Mouse (Mus musculus) heart, embryonic 11.5 days (tissue): ENCODE measurements around the gene Ifi206. TPM values are rescaled to one million over a fixed set of nuclear protein-coding genes. Genes with fewer than 3 reads are reported as not detected.

Source experiments
- ATAC-seq: fragments of 200-750 bp; cut with Nextera tagmentation; replicated peaks from 2 replicates; pipeline ENCODE4 v1.8.0; 2017; ENCODE audit warnings: moderate library complexity; ENCODE audit not compliant: insufficient number of reproducible peaks, low FRiP score, low TSS enrichment
- H3K27ac ChIP-seq: fragments of 300-500 bp; sonication (generic); 2 replicates; pipeline ENCODE4 v1.5.1; 2014; ENCODE audit warnings: mild to moderate bottlenecking, low read depth, low read length
- H3K27me3 ChIP-seq: fragments of 300-500 bp; sonication (generic); 2 replicates; pipeline ENCODE4 v1.6.1; 2014; ENCODE audit warnings: mild to moderate bottlenecking, low read length, mixed read lengths; ENCODE audit not compliant: control insufficient read depth, insufficient read depth
- H3K36me3 ChIP-seq: fragments of 300-500 bp; sonication (generic); 2 replicates; pipeline ENCODE4 v1.6.1; 2014; ENCODE audit warnings: mild to moderate bottlenecking, low read length, moderate library complexity, mixed read lengths; ENCODE audit not compliant: control insufficient read depth, insufficient read depth
- H3K4me1 ChIP-seq: fragments of 300-500 bp; sonication (generic); 2 replicates; pipeline ENCODE4 v1.6.1; 2014; ENCODE audit warnings: low read length; ENCODE audit not compliant: control insufficient read depth, insufficient read depth
- H3K4me2 ChIP-seq: fragments of 300-500 bp; sonication (generic); 2 replicates; pipeline ENCODE4 v1.6.1; 2014; ENCODE audit warnings: mild to moderate bottlenecking, moderate library complexity
- H3K4me3 ChIP-seq: fragments of 300-500 bp; sonication (generic); 2 replicates; pipeline ENCODE4 v1.5.1; 2014; ENCODE audit warnings: low read depth, low read length
- H3K9ac ChIP-seq: fragments of 300-500 bp; sonication (generic); 2 replicates; pipeline ENCODE4 v1.6.1; 2014; ENCODE audit warnings: mild to moderate bottlenecking, low read depth, low read length, moderate library complexity
- H3K9me3 ChIP-seq: fragments of 300-500 bp; sonication (generic); replicated peaks from 2 replicates; pipeline ENCODE4 v1.6.1; 2016; ENCODE audit warnings: low read length; ENCODE audit not compliant: control insufficient read depth
- WGBS: fragments of 180-500 bp; shearing (Covaris S2); extraction: QIAGEN DNeasy Blood & Tissue Kit; methylation state at CpG from one replicate; pipeline ENCODE4 v1.1.7; 2014; ENCODE audit not compliant: insufficient replicate concordance; 5-methylcytosine and 5-hydroxymethylcytosine counted together
- polyA plus RNA-seq: library from polyadenylated mRNA; unstranded; fragments of >200 nt; fragmentation: Nextera tagmentation; extraction: Ambion mirVana; gene quantifications from 2 replicates; pipeline ENCODE4 v1.2.1, GENCODE M21; 2014

Ifi206 gene
- polyA plus RNA-seq, 1 experiment from 2014 or later, result 0.06 TPM

- Histone ChIP-seq H3K27me3 (no peaks in the 10 kb centered on the region), H3K27ac (no peak overlapping the region), H3K4me1 (no peaks in the 10 kb centered on the region), H3K9ac (no peak overlapping the region), H3K4me2 (no peak overlapping the region), H3K9me3 (no peaks in the 10 kb centered on the region), H3K36me3 (no peaks in the 10 kb centered on the region), H3K4me3 (no peak overlapping the region)
- ATAC-seq, result no peak
- 50% methylated on average over 7 of the region's 7 CpGs for WGBS
Measured at GRCm38 (mm10) chr1:173456139-173456754, 34.6 kb downstream of the Ifi206 start.

- no peak for ATAC-seq
- Histone ChIP-seq H3K4me2 (no peak overlapping the region), H3K36me3 (no peaks in the 10 kb centered on the region), H3K27me3 (no peaks in the 10 kb centered on the region), H3K4me3 (no peak overlapping the region), H3K9ac (no peak overlapping the region), H3K4me1 (no peaks in the 10 kb centered on the region), H3K9me3 (no peaks in the 10 kb centered on the region), H3K27ac (no peak overlapping the region)
- 86% methylated on average over 5 of the region's 5 CpGs for WGBS
Measured at GRCm38 (mm10) chr1:173451665-173452064, 39.2 kb downstream of the Ifi206 start.

- no peaks in the 10 kb centered on the region for H3K9me3 ChIP-seq
- whole genome bisulfite sequencing, result 89% methylated on average over 4 of the region's 4 CpGs
- H3K27me3 ChIP-seq, result no peaks in the 10 kb centered on the region
- H3K4me1 ChIP-seq, result no peaks in the 10 kb centered on the region
- no peaks in the 10 kb centered on the region for H3K36me3 ChIP-seq
- no peak overlapping the region for H3K4me3 ChIP-seq
- H3K4me2 ChIP-seq, result no peak overlapping the region
- no peak overlapping the region for H3K27ac ChIP-seq
- H3K9ac ChIP-seq, result no peak overlapping the region
- ATAC-seq, result no peak
Measured at GRCm38 (mm10) chr1:173450621-173451020, 40.2 kb downstream of the Ifi206 start.

- WGBS, result 68% methylated on average over 4 of the region's 4 CpGs
- Histone ChIP-seq H3K4me3 (no peak overlapping the region), H3K9ac (no peak overlapping the region), H3K9me3 (no peaks in the 10 kb centered on the region), H3K36me3 (no peaks in the 10 kb centered on the region), H3K27ac (no peak overlapping the region), H3K4me1 (no peaks in the 10 kb centered on the region), H3K4me2 (no peak overlapping the region), H3K27me3 (no peaks in the 10 kb centered on the region)
- no peak for ATAC-seq
Measured at GRCm38 (mm10) chr1:173447067-173447466, 43.8 kb downstream of the Ifi206 start.

- no peak for ATAC-seq
- WGBS, result 84% methylated on average over 1 of the region's 1 CpGs
Measured at GRCm38 (mm10) chr1:173443061-173443460, 47.8 kb downstream of the Ifi206 start.

GRCm38 (mm10) chr1:173441210-173441609 is 49.6 kb downstream of the Ifi206 start:
- Histone ChIP-seq H3K9ac (no peak overlapping the region), H3K27me3 (no peaks in the 10 kb centered on the region), H3K4me3 (no peak overlapping the region), H3K4me1 (no peaks in the 10 kb centered on the region), H3K27ac (no peak overlapping the region), H3K4me2 (no peak overlapping the region), H3K36me3 (no peaks in the 10 kb centered on the region), H3K9me3 (no peaks in the 10 kb centered on the region)
- ATAC-seq, result no peak
- WGBS, result 70% methylated on average over 4 of the region's 4 CpGs

More at GRCm38 (mm10) chr1:173443061-173443460, 47.8 kb downstream of the Ifi206 start:
- Histone ChIP-seq H3K9me3 (no peaks in the 10 kb centered on the region), H3K27ac (no peak overlapping the region), H3K9ac (no peak overlapping the region), H3K27me3 (no peaks in the 10 kb centered on the region), H3K36me3 (no peaks in the 10 kb centered on the region), H3K4me1 (no peaks in the 10 kb centered on the region), H3K4me2 (no peak overlapping the region), H3K4me3 (no peak overlapping the region)

- Histone ChIP-seq H3K27me3 (no peaks in the 10 kb centered on the region), H3K4me3 (no peak overlapping the region), H3K36me3 (no peaks in the 10 kb centered on the region), H3K9me3 (no peaks in the 10 kb centered on the region), H3K4me2 (no peak overlapping the region), H3K4me1 (no peaks in the 10 kb centered on the region), H3K27ac (no peak overlapping the region), H3K9ac (no peak overlapping the region)
- ATAC-seq, result no peak
- 50% methylated on average over 1 of the region's 1 CpGs for WGBS
Measured at GRCm38 (mm10) chr1:173440681-173441080, 50.2 kb downstream of the Ifi206 start.

GRCm38 (mm10) chr1:173437161-173437953 is 53.5 kb downstream of the Ifi206 start:
- Histone ChIP-seq H3K4me1 (no peaks in the 10 kb centered on the region), H3K9me3 (no peaks in the 10 kb centered on the region), H3K4me2 (no peak overlapping the region), H3K27me3 (no peaks in the 10 kb centered on the region), H3K9ac (no peak overlapping the region), H3K27ac (no peak overlapping the region), H3K4me3 (no peak overlapping the region), H3K36me3 (no peaks in the 10 kb centered on the region)
- no peak for ATAC-seq
- WGBS, result 72% methylated on average over 6 of the region's 6 CpGs

GRCm38 (mm10) chr1:173432411-173432810 is 58.4 kb downstream of the Ifi206 start:
- Histone ChIP-seq H3K4me3 (no peak overlapping the region), H3K9ac (no peak overlapping the region), H3K9me3 (no peaks in the 10 kb centered on the region), H3K36me3 (no peaks in the 10 kb centered on the region), H3K4me1 (no peaks in the 10 kb centered on the region), H3K4me2 (no peak overlapping the region), H3K27ac (no peak overlapping the region), H3K27me3 (no peaks in the 10 kb centered on the region)
- WGBS, result 73% methylated on average over 2 of the region's 2 CpGs
- no peak for ATAC-seq
